Mouse (Mus musculus): ENCODE measurements around the gene Cphx3. TPM values are rescaled to one million over a fixed set of nuclear protein-coding genes. Genes with fewer than 3 reads are reported as not detected.

The Cphx3 gene
- not detected for polyA plus RNA-seq (2015; fragmentation: Illumina TruSeq; extraction: RNeasy Lipid Tissue Mini Kit (QIAGEN cat#74804); ENCODE audit: insufficient read depth, low replicate concordance)

DNA sequence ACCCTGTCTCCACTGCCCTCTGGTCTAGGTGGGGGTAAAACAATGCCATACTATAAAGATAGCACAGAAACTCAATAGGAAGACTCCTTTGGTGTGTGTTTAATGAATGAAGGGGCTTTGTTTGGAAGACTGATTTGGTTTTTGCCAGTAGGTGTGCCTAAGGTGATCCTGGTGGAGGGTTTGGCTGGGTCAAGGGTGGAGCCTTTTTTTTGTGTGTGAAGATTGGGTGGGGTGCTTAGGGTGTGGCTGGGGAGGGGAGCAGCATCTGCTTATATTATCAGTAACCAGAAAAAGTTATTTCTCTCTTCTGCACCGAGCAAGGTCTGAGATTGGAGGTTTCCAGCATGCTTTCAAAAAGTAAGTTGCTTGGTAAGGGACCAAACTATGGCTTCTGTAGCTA lies at the start of gene Cphx3:
TSS of gene Cphx3 (plus strand) at position 301 of the 400 bp plus-strand sequence.

DNA sequence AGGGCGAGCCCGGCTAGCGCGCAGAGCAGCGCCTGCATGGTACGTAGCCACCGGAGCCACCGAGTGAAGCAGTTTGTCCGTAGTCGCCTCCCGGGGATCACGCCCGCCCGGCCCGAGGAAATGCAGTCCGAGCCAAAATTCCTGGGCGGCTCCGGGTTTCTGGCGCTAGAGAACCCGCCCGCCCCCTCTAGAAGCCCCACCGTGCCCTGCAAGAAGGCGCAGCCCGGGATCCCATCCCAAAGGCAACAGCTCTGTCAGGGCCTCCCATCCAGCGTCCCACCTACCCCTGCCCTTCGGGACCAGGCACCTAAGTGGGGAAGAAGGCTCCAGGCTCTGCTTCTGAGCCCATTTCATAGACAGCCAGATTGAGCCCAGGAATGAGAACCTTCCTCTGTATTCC lies 39.5 kb upstream of the Cphx3 start, which contains the start of gene Gm9780:
TSS of gene Gm9780 (minus strand) at position 101 of the 400 bp plus-strand sequence.

DNA sequence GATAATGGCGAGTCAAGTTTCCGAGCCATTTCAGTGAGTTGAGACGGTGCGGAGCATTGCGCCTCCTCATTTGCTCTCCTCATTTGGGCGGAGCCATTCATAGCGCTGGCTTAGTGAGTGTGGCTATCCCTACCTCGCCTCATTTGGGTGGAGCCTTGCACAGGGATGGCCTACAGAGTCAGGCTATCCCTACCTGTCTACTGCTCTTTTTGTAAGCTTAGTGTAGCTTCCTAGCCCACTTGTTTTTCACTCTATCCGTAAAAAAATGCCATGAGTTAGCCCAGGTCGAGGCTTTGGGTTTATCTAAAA lies 14.8 kb upstream of the Cphx3 start, which contains the start of gene Tmem254c:
TSS of gene Tmem254c (minus strand) at position 31 of the 309 bp plus-strand sequence.

DNA sequence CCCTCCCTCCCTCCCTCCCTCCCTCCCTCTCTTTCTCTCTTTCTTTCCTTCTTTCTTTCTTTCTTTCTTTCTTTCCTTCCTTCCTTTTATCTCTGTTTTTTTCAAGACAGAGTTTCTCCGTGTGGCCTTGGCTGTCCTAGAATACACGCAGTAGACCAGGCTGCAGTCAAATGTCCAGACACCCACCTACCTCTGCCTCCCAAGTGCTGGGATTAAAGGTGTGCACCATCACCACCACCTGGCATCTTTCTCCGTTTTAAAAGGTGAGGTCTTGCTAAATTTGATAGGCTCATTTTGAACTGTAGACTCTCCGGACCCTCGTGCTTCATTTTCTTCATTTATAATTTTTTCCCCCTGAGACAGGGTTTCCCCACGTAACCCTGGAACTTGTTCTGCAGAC lies 881 bp upstream of the Cphx3 start, which contains the start of gene Cphx2:
TSS of gene Cphx2 (plus strand) at position 301 of the 400 bp plus-strand sequence.

DNA sequence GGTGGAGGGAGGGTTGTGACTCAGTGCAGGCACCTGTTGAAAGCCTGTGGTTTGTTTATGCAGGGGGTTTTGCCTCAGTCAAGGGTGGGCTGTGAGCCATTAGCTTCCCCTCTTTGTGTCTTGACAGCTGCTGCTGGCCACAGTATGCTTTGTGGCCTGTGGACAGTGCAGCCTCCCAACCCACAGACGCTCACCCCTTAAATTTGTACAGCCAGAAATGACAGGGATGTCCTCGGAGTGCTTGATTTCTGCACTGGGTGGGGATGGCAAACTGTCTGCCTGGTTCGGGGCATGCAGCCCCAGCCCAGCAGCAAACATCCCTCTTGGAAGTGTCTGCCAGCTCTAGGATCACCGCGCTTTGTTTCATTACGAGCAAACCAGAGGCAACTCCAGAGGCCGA lies 36.1 kb downstream of the Cphx3 start, which contains the start of gene Duxbl2:
TSS of gene Duxbl2 (plus strand) at position 200 of the 400 bp plus-strand sequence.

DNA sequence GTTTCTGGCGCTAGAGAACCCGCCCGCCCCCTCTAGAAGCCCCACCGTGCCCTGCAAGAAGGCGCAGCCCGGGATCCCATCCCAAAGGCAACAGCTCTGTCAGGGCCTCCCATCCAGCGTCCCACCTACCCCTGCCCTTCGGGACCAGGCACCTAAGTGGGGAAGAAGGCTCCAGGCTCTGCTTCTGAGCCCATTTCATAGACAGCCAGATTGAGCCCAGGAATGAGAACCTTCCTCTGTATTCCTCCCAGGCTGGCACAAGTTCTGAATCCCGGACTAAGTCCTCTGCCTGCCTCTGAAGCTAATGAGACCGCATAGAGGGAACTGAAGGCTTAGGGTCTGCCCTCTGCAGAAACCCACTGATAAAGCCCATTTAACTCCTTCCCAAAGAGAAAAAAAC lies 100.3 kb downstream of the Cphx3 start, which contains the start of gene Plac9b:
TSS of gene Plac9b (minus strand) at position 101 of the 400 bp plus-strand sequence.

DNA sequence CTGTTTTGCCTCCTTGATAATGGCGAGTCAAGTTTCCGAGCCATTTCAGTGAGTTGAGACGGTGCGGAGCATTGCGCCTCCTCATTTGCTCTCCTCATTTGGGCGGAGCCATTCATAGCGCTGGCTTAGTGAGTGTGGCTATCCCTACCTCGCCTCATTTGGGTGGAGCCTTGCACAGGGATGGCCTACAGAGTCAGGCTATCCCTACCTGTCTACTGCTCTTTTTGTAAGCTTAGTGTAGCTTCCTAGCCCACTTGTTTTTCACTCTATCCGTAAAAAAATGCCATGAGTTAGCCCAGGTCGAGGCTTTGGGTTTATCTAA lies 124.8 kb downstream of the Cphx3 start, which contains the start of gene Tmem254b:
TSS of gene Tmem254b (minus strand) at position 116 of the 322 bp plus-strand sequence.

DNA sequence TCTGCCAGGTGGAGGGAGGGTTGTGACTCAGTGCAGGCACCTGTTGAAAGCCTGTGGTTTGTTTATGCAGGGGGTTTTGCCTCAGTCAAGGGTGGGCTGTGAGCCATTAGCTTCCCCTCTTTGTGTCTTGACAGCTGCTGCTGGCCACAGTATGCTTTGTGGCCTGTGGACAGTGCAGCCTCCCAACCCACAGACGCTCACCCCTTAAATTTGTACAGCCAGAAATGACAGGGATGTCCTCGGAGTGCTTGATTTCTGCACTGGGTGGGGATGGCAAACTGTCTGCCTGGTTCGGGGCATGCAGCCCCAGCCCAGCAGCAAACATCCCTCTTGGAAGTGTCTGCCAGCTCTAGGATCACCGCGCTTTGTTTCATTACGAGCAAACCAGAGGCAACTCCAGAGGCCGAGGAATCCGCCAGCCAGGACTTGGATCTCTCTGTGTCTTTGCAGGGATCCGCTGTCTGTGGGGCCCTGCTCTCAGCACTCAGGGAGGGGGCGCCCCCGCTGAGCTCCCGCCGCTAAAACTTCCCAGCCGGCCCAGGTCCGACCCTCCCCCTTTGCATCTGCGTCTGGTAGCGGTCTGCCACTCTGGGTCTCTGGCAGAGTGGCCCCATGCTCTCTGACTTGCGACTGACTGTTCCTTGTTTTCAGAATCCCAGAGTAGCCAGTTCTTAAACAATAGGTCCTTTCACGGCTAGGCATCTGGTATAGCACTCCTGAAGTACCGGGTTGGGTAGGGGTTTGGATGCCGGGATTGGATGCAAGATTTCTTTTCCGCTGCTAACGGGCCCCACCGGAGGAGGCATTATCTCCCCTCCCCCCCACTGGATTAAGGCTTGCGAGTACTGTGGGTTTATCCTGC lies 175.9 kb downstream of the Cphx3 start, which contains the start of gene Duxbl3:
TSS of gene Duxbl3 (plus strand) at position 207 of the 862 bp plus-strand sequence.

Other genes starting within 250 kb of the Cphx3 start
- 47.0 TPM for gene Anxa11, start 240.1 kb upstream of the Cphx3 start, polyA plus RNA-seq (2015; fragmentation: Illumina TruSeq; extraction: RNeasy Lipid Tissue Mini Kit (QIAGEN cat#74804); ENCODE audit: insufficient read depth, low replicate concordance)
- 1.8 TPM for gene Plac9a, start 179.2 kb upstream of the Cphx3 start, polyA plus RNA-seq (2015; fragmentation: Illumina TruSeq; extraction: RNeasy Lipid Tissue Mini Kit (QIAGEN cat#74804); ENCODE audit: insufficient read depth, low replicate concordance)
- 3.4 TPM for gene Tmem254a, start 154.6 kb upstream of the Cphx3 start, polyA plus RNA-seq (2015; fragmentation: Illumina TruSeq; extraction: RNeasy Lipid Tissue Mini Kit (QIAGEN cat#74804); ENCODE audit: insufficient read depth, low replicate concordance)
- gene Cphx1, start 144.0 kb upstream of the Cphx3 start, polyA plus RNA-seq (2015; fragmentation: Illumina TruSeq; extraction: RNeasy Lipid Tissue Mini Kit (QIAGEN cat#74804); ENCODE audit: insufficient read depth, low replicate concordance): not detected
- 0.80 TPM for gene Duxbl1, start 103.7 kb upstream of the Cphx3 start, polyA plus RNA-seq (2015; fragmentation: Illumina TruSeq; extraction: RNeasy Lipid Tissue Mini Kit (QIAGEN cat#74804); ENCODE audit: insufficient read depth, low replicate concordance)
- 9.5 TPM for gene Gm9780, start 39.6 kb upstream of the Cphx3 start, polyA plus RNA-seq (2015; fragmentation: Illumina TruSeq; extraction: RNeasy Lipid Tissue Mini Kit (QIAGEN cat#74804); ENCODE audit: insufficient read depth, low replicate concordance)
- 32.6 TPM for gene Tmem254c, start 14.9 kb upstream of the Cphx3 start, polyA plus RNA-seq (2015; fragmentation: Illumina TruSeq; extraction: RNeasy Lipid Tissue Mini Kit (QIAGEN cat#74804); ENCODE audit: insufficient read depth, low replicate concordance)
- gene Cphx2, start 781 bp upstream of the Cphx3 start, polyA plus RNA-seq (2015; fragmentation: Illumina TruSeq; extraction: RNeasy Lipid Tissue Mini Kit (QIAGEN cat#74804); ENCODE audit: insufficient read depth, low replicate concordance): not detected
- 1.1 TPM for gene Duxbl2, start 36.1 kb downstream of the Cphx3 start, polyA plus RNA-seq (2015; fragmentation: Illumina TruSeq; extraction: RNeasy Lipid Tissue Mini Kit (QIAGEN cat#74804); ENCODE audit: insufficient read depth, low replicate concordance)
- 15.1 TPM for gene Plac9b, start 100.2 kb downstream of the Cphx3 start, polyA plus RNA-seq (2015; fragmentation: Illumina TruSeq; extraction: RNeasy Lipid Tissue Mini Kit (QIAGEN cat#74804); ENCODE audit: insufficient read depth, low replicate concordance)
- gene Tmem254b, start 124.7 kb downstream of the Cphx3 start, polyA plus RNA-seq (2015; fragmentation: Illumina TruSeq; extraction: RNeasy Lipid Tissue Mini Kit (QIAGEN cat#74804); ENCODE audit: insufficient read depth, low replicate concordance): 27.9 TPM
- 0.19 TPM for gene Duxbl3, start 175.7 kb downstream of the Cphx3 start, polyA plus RNA-seq (2015; fragmentation: Illumina TruSeq; extraction: RNeasy Lipid Tissue Mini Kit (QIAGEN cat#74804); ENCODE audit: insufficient read depth, low replicate concordance)

Measured in spleen, adult 10 weeks (tissue).